Mouse (Mus musculus) thymus, postnatal 25 days (tissue): ENCODE data around the gene Pkd1l3.

ENCODE experiments used
- DNase-seq: peaks from one replicate; pipeline ENCODE4 v3.0.0; 2022

Gene Pkd1l3

DNA sequence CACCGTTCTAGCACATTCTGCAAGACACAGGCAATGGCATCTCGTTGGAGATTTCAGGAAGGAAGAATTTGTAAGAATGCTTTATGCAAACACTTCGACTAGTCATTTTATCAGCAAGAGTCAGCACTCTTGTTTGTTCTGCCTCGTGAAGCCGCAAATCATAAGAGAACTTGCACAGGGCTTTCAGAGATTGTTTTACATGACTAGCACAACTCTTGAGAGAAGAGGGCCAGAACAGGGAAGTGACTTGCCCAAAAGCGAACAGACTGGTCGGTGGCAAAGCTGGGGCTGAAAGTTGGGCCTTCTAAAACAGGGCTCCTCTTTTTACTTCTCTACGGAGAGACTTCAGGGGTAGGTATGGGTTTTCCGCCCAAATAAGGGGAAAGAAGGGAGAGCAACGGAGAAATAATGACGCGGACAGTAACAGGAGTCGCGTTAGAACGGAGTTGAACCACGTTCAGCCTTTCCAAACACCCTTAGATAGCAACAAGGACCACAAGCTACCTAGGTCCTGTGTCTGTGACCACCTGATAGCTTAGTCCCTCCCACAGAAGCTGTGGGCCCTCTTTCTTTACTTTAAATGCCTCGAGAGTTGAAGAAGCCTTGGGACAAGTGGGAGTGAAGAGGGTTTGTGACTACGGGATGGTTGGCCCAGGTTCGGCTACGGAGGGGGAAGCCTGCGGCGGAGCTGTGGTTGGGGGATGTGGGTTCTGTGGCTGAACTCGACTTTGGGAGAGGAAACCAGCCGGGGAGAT, 90.4 kb downstream of the Pkd1l3 start:
- DNase-seq: peak; percentile 10

GRCm38 (mm10) chr8:109705320-109706075, 91.2 kb downstream of the Pkd1l3 start, which contains the start of gene Zfp821:
Gene Zfp821, plus strand, starts transcription at chr8:109705546.
- peak; percentile 95 for DNase-seq

DNA sequence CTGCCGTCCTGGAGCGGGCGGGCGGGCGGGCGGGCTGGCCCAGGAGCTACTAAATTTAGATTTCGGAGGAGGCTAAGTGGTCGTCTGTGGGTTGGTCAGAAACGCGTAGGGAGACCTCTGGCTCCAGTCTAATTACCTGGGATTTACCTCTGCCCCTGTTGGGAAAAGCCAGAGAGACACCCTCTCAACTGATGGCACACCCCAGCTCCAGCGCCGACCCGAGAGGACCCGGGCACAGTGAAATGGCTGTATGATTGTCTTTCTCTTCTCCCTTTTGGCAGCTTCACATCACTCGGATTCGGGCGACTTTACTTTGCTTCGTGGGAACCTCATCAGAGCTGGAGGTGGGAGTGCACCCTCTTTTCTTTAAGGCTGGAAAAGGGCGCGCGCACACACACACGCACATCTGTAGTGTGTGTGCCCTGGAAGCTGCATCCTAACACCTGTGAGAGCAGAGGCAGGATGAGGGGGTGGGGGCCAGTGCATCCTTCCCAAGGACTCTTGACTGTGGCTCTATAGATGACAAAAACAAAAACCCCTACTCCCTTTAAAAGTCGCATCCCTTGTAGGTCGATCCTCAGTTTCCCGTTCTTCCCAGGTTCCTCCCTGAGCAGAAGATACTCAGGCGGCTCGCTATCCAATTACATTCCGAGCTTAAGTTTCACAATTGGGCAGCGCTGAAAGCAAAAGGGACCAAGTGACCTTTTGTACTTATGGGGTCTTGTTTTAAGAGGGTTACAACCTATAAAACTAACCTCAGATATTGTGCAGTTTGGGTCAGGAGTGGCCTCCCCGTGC, 92.0 kb downstream of the Pkd1l3 start:
- peak; percentile 36 for DNase-seq

GRCm38 (mm10) chr8:109706874-109707237, 92.5 kb downstream of the Pkd1l3 start:
- peak; percentile 85 for DNase-seq

DNA sequence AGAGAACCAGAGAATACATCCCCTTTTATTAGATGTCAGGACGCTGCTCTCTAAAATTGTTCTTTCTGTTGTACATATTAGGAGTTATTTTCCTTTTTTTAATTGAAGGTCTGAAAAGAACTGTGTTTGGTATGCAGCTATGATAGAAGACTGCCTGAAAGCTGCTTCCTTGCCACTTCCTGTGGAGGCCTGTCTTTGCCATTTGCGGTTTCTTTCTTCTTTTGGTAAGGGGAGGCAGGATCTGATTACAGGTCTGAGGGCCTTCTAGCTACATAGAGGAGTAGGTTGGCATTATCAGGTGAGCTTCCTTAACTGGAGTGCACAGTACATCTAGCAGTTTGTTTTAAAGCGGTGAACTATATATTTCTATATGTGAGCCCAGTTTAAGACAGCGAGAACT, 93.6 kb downstream of the Pkd1l3 start:
- peak; percentile 55 for DNase-seq

DNA sequence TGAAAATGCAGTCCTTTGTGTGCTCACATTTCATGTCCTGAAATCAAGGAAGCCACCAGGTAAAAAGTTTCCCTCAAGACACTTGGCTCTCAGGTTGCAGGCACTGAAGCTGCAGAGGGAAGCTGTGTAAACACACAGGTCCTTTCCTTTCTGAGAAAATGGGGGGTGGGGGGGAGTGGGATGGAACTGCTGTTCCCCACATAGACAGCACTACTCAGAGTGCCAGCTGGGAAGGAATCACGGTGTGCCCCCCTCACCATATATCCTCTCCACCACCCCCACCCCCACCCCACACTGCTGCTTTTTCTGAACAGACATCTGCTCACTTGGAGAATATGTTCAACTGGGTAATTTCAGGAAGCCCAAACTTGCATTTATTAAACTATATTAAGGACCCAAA, 98.2 kb downstream of the Pkd1l3 start:
- no peak for DNase-seq

GRCm38 (mm10) chr8:109714961-109715360, 100.6 kb downstream of the Pkd1l3 start:
- no peak for DNase-seq
